Comparison of ENCODE assay signal across 23 mouse cellular contexts in genomic region chr9:91159311-91159710, GRCm38 (mm10).
DNase-seq lines count a peak whose midpoint lies in the region; ATAC-seq lines count a peak whose summit lies in the region.
"Had no signal": no experiment of that assay in that cellular context is flagged by ENCODE, and none has a peak within 500 bp of the region (broad histone marks: within the 10 kb centered on the region; RNA-seq: fewer than 3 reads in every experiment).

No protein-coding gene starts in this region.

- H3K4me1 ChIP-seq in heart, embryonic 16.5 days (ENCODE audit: control insufficient read depth, insufficient read depth, low read length) = peaks cover 3% of the 10 kb centered on the region; the same call in 1 of the 2 replicates
- H3K4me1 ChIP-seq in heart, embryonic 12.5 days (replicated peaks) = no peaks in the 10 kb centered on the region
- H3K4me1 ChIP-seq: embryonic facial prominence, embryonic 13.5 days; embryonic facial prominence, embryonic 15.5 days; forebrain, embryonic 10.5 days; forebrain, embryonic 13.5 days; forebrain, embryonic 15.5 days had no signal

- H3K36me3 ChIP-seq in heart, embryonic 16.5 days (ENCODE audit: control insufficient read depth, insufficient read depth) = no peaks in the 10 kb centered on the region
- no peaks in the 10 kb centered on the region for H3K36me3 ChIP-seq in heart, embryonic 12.5 days
- H3K36me3 ChIP-seq: embryonic facial prominence, embryonic 13.5 days; embryonic facial prominence, embryonic 15.5 days; forebrain, embryonic 10.5 days; forebrain, embryonic 15.5 days had no signal

- no peak overlapping the region for H3K4me2 ChIP-seq in heart, embryonic 16.5 days (ENCODE audit: low read depth, low read length)
- H3K4me2 ChIP-seq in heart, embryonic 12.5 days = no peak overlapping the region
- H3K4me2 ChIP-seq: embryonic facial prominence, embryonic 13.5 days; embryonic facial prominence, embryonic 15.5 days; forebrain, embryonic 13.5 days; forebrain, embryonic 15.5 days had no signal

- no peak overlapping the region for H3K9ac ChIP-seq in heart, embryonic 16.5 days (ENCODE audit: low read length)
- no peak overlapping the region for H3K9ac ChIP-seq in heart, embryonic 12.5 days
- H3K9ac ChIP-seq: embryonic facial prominence, embryonic 13.5 days; embryonic facial prominence, embryonic 15.5 days; forebrain, embryonic 13.5 days; forebrain, embryonic 15.5 days had no signal

- no peak overlapping the region for H3K4me3 ChIP-seq in heart, embryonic 16.5 days (ENCODE audit: low read length)
- H3K4me3 ChIP-seq in heart, embryonic 12.5 days = no peak overlapping the region
- H3K4me3 ChIP-seq: embryonic facial prominence, embryonic 13.5 days; embryonic facial prominence, embryonic 15.5 days; erythroblast, embryonic 14.5 days; forebrain, embryonic 10.5 days; forebrain, embryonic 13.5 days; forebrain, embryonic 15.5 days had no signal

- H3K27me3 ChIP-seq in heart, embryonic 16.5 days (ENCODE audit: control insufficient read depth, insufficient read depth, low read length) = no peaks in the 10 kb centered on the region
- no peaks in the 10 kb centered on the region for H3K27me3 ChIP-seq in heart, embryonic 12.5 days (replicated peaks)
- H3K27me3 ChIP-seq: embryonic facial prominence, embryonic 13.5 days; embryonic facial prominence, embryonic 15.5 days; forebrain, embryonic 13.5 days; forebrain, embryonic 15.5 days had no signal

- no peak overlapping the region for H3K27ac ChIP-seq in heart, embryonic 16.5 days (ENCODE audit: low read length)
- H3K27ac ChIP-seq in heart, embryonic 12.5 days (ENCODE audit: poor library complexity, severe bottlenecking) = no peak overlapping the region
- H3K27ac ChIP-seq: embryonic facial prominence, embryonic 13.5 days; embryonic facial prominence, embryonic 15.5 days; forebrain, embryonic 10.5 days; forebrain, embryonic 13.5 days; forebrain, embryonic 15.5 days had no signal

- ATAC-seq in heart, embryonic 16.5 days (replicated peaks; ENCODE audit: extremely low read depth, insufficient read depth, low FRiP score) = peak; percentile 37
- no peak for ATAC-seq in heart, embryonic 12.5 days (ENCODE audit: insufficient number of reproducible peaks, low FRiP score)
- ATAC-seq: forebrain, embryonic 13.5 days; forebrain, embryonic 15.5 days had no signal

- DNase-seq in heart, adult 18-20 months = peak; percentile 8 to 16
- no peak for DNase-seq in heart, postnatal 25 days (ENCODE audit: low spot score)
- peak; percentile 25 to 32 for DNase-seq in heart, postnatal 10 days
- no peak for DNase-seq in heart, adult 11 months
- DNase-seq in 3T3-L1 (ENCODE audit: low read depth, low spot score) = peak; percentile 3
- DNase-seq: adrenal gland, adult 2 months; adrenal gland, postnatal 10 days; adrenal gland, postnatal 25 days; cerebellum, adult 11 months; cerebellum, adult 18-20 months; cerebellum, adult 8-10 months; cerebellum, adult 9-11 months; cerebellum, postnatal 14 days; cerebellum, postnatal 36 days; embryo, embryonic 11 days had no signal

- WGBS in heart, embryonic 16.5 days = 47% methylated on average over 2 of the region's 2 CpGs
- 57% methylated on average over 2 of the region's 2 CpGs for WGBS in heart, embryonic 12.5 days

- intact Hi-C loops in heart, postnatal 25 days (cut with DNase I) = no loop called here
- intact Hi-C loops in heart, postnatal 10 days (cut with DNase I) = no loop called here

- no peaks in the 10 kb centered on the region for H3K9me3 ChIP-seq in heart, embryonic 16.5 days (replicated peaks; ENCODE audit: control insufficient read depth, low read length)
- no peaks in the 10 kb centered on the region for H3K9me3 ChIP-seq in heart, embryonic 12.5 days (replicated peaks)
- H3K9me3 ChIP-seq: embryonic facial prominence, embryonic 13.5 days; embryonic facial prominence, embryonic 15.5 days; forebrain, embryonic 10.5 days; forebrain, embryonic 13.5 days; forebrain, embryonic 15.5 days had no signal

Comparison
In these comparisons a context has a peak if more than half of its experiments do, and no peak if none do; other contexts are left out.
1. DNase-seq: peak in heart, adult 18-20 months (2 of 2), heart, postnatal 10 days (2 of 2) and 3T3-L1 (single experiment); none in heart, postnatal 25 days (single experiment) and heart, adult 11 months (single experiment).